Mouse (Mus musculus): ENCODE measurements around the gene Tlr9.

DNA sequence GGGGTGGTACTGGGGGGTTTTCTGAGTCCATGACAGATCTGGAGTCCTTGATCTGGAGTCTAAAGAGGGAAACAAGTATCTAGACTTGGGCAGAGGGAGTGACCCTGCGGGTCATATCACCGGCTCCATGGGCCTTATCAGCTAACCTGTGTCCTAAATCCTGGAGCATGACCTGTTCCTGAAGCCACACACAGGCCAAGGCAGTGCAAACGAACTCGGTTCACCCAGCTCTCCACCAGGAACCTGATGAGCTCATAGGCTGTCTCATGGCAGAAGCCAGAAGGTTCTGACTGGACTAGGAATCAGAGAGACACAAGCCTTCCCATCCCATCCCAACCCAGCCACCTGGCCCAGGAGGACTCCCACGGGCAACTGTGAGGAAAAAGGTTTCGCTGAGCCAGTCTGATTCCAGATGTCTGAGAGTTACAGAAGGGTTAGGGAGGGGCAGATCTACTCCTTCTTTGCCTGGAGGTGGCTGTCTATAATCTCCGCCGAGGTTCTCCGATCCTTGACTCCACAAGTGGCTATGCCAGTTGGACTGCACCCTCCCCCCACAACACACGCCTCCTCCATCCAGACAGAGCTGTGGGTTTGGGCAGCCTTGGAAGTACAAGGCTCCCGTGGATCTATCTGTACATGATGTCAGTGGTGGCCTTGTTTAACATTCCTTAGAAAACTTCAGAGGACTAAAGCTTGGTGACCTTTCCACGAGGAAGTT is 43.1 kb downstream of the Tlr9 start:
- no peak for TF ChIP-seq POLR2A (IDR thresholded peaks at IDR 0.05; ENCODE audit: low read depth, low read length)
- TF ChIP-seq CTCF (conservative IDR thresholded peaks at IDR 0.05; ENCODE audit: insufficient read depth, insufficient read length, low read depth, low read length), result no peak

Measured in kidney, adult 2 months (tissue).